Mouse (Mus musculus): ENCODE results near the gene 4930412O13Rik. TPM values are rescaled to one million over a fixed set of nuclear protein-coding genes. Genes with fewer than 3 reads are reported as not detected.

Gene 4930412O13Rik
- 5.0 TPM for polyA plus RNA-seq (2014; fragmentation: Illumina TruSeq; extraction: RNeasy Lipid Tissue Mini Kit (QIAGEN cat#74804); ENCODE audit: low read depth, low replicate concordance)

DNA sequence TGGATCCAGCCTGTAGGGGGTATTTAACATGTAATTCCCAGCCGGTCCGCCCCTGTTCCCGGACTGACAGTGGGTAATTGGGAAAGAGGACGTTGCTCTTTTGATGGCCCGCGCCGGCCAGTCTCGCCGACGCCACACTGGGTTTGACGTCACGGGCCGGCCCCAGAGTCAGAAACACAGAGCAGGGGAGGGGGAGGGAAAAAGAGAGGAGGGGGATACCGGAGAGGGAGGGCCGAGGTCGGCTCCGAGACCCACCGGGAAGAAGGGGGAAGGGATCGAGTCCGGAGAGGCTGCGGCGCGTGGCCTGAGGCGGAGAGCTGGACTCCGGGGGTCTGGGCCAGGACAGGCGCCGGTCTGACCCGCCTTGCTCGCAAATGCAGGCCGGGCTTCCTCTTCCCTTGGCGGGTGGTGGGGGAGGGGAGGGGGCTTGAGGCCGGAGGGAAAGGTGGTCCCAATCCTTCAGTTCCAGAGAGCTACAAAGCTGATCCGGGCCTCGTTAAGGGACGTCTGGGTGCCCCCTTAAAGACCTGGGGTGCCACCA is at the start of gene 4930412O13Rik:
Gene 4930412O13Rik, plus strand, starts transcription at position 202 of the 541 bp plus-strand sequence.

DNA sequence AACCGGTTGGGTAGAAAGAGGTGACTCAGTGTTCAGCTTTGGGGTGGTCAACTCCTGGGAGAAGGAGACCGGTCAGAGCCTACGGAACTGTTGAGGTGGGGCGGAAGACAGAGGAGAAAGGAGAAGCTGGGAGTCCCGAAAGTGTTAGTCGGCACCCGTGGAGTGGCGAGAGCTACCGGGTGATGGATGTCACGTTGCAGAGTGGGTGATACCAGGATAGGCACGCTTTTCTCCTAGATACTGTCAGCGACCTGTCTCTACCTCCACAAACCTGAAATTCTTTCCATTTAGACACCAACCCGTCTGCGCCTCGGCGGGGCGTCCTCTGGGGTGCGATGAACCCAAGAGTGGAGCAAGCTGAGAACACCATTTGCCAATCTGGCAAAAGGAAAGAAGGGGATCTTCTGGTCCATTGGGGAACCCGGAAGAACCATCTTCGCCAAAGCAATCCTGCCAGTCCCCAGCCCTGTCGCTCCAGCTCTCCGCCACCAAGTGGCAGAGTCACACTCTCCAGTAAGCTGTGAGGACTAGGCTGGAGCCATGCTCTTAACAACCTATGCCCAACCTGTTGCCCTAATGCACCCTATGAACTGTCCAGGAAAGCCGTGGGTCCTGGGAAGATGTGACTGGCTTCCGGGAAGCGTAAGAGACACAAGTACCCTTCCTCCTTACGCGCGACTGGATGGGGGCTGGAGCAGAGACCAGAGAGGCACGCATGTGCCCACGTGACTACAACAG is 8.0 kb downstream of the 4930412O13Rik start, which contains the start of gene 9230102O04Rik:
Gene 9230102O04Rik, minus strand, starts transcription at position 628 of the 738 bp plus-strand sequence.

DNA sequence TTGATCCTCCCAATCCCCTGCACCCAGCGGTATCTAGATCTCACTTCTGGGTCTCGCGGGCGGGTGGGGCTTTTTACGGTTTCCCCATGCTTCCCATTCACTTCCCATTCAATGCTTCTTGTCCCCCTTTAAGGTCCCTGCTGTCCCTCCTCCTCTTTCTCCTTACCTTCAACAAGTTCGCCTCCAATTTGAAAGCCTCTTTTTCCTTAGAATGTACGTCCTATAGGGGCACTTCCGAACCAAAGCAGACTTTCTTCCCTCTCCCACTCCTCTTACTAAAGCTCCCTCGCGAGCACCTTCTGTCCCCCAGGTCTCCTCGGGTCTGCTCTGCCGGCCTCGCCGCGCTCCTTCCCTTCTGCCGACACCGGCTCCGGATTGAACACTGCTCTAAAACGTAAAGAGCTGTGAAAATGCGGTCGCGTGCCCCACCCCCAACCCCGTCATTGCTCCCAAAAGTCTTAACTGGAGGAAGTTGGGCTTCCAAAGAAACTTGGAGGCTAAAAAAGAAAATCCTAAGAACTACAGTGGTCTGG is 8.7 kb downstream of the 4930412O13Rik start, which contains the start of gene Gata3:
Gene Gata3, minus strand, starts transcription at position 384 of the 533 bp plus-strand sequence.

Other genes with a start within 250 kb of the 4930412O13Rik start
- not detected for gene 9230102O04Rik, start 8.3 kb downstream of the 4930412O13Rik start, polyA plus RNA-seq (2014; fragmentation: Illumina TruSeq; extraction: RNeasy Lipid Tissue Mini Kit (QIAGEN cat#74804); ENCODE audit: low read depth, low replicate concordance)
- gene Gata3, start 8.8 kb downstream of the 4930412O13Rik start, polyA plus RNA-seq (2014; fragmentation: Illumina TruSeq; extraction: RNeasy Lipid Tissue Mini Kit (QIAGEN cat#74804); ENCODE audit: low read depth, low replicate concordance): 1.0 TPM
- gene Taf3, start 167.3 kb downstream of the 4930412O13Rik start, polyA plus RNA-seq (2014; fragmentation: Illumina TruSeq; extraction: RNeasy Lipid Tissue Mini Kit (QIAGEN cat#74804); ENCODE audit: low read depth, low replicate concordance): 15.0 TPM
- 283 TPM for gene Atp5c1, start 199.3 kb downstream of the 4930412O13Rik start, polyA plus RNA-seq (2014; fragmentation: Illumina TruSeq; extraction: RNeasy Lipid Tissue Mini Kit (QIAGEN cat#74804); ENCODE audit: low read depth, low replicate concordance)
- 8.9 TPM for gene Kin, start 199.3 kb downstream of the 4930412O13Rik start, polyA plus RNA-seq (2014; fragmentation: Illumina TruSeq; extraction: RNeasy Lipid Tissue Mini Kit (QIAGEN cat#74804); ENCODE audit: low read depth, low replicate concordance)

All from testis, adult 10 weeks (tissue).